Mouse (Mus musculus) embryonic facial prominence, embryonic 15.5 days (tissue): ENCODE results near the gene Arfgap3. TPM values are rescaled to one million over a fixed set of nuclear protein-coding genes. Genes with fewer than 3 reads are reported as not detected.
"Not testable (repeated sequence)": the region's sequence is repeated elsewhere in the genome, so short reads cannot be mapped to it uniquely, and the experiment has no call there.

Source experiments
- ATAC-seq: fragments of 200-750 bp; cut with Nextera tagmentation; 2 replicates; pipeline ENCODE4 v1.8.0; 2017; ENCODE audit warnings: low read depth, moderate TSS enrichment; ENCODE audit not compliant: insufficient number of reproducible peaks, low FRiP score, low TSS enrichment
- H3K27ac ChIP-seq: fragments of 300-500 bp; sonication (generic); replicated peaks from 2 replicates; pipeline ENCODE4 v1.5.1; 2015; ENCODE audit warnings: mild to moderate bottlenecking, inconsistent platforms
- H3K27me3 ChIP-seq: fragments of 300-500 bp; sonication (generic); 2 replicates; pipeline ENCODE4 v1.6.1; 2015; ENCODE audit warnings: inconsistent platforms
- H3K36me3 ChIP-seq: fragments of 300-500 bp; sonication (generic); 2 replicates; pipeline ENCODE4 v1.6.1; 2015; ENCODE audit warnings: mild to moderate bottlenecking, inconsistent platforms
- H3K4me1 ChIP-seq: fragments of 300-500 bp; sonication (generic); 2 replicates; pipeline ENCODE4 v1.6.1; 2015; ENCODE audit warnings: inconsistent platforms
- H3K4me2 ChIP-seq: fragments of 300-500 bp; sonication (generic); replicated peaks from 2 replicates; pipeline ENCODE4 v1.6.1; 2015; ENCODE audit warnings: mild to moderate bottlenecking, inconsistent platforms
- H3K4me3 ChIP-seq: fragments of 300-500 bp; sonication (generic); replicated peaks from 2 replicates; pipeline ENCODE4 v1.5.1; 2015; ENCODE audit warnings: mild to moderate bottlenecking, inconsistent platforms
- H3K9ac ChIP-seq: fragments of 300-500 bp; sonication (generic); 2 replicates; pipeline ENCODE4 v1.6.1; 2015; ENCODE audit warnings: inconsistent platforms
- H3K9me3 ChIP-seq: fragments of 300-500 bp; sonication (generic); replicated peaks from 2 replicates; pipeline ENCODE4 v1.6.1; 2016; ENCODE audit warnings: inconsistent platforms
- WGBS: fragments of 180-500 bp; shearing (Covaris S2); methylation state at CpG from one replicate; pipeline ENCODE4 v1.1.7; 2015; 5-methylcytosine and 5-hydroxymethylcytosine counted together
- polyA plus RNA-seq: library from polyadenylated mRNA; unstranded; fragments of >200 nt; fragmentation: Nextera tagmentation; extraction: Ambion mirVana; gene quantifications from 2 replicates; pipeline ENCODE4 v1.2.1, GENCODE M21; 2015

Arfgap3 gene
- polyA plus RNA-seq, 1 experiment from 2014 or later, result 54.1 TPM

- no peak for ATAC-seq
- WGBS, result 84% methylated on average over 15 of the region's 15 CpGs
- H3K4me3 ChIP-seq, result no peak overlapping the region
- peaks cover 25% of the 10 kb centered on the region for H3K4me1 ChIP-seq
- H3K27me3 ChIP-seq, result no peaks in the 10 kb centered on the region
- H3K27ac ChIP-seq, result no peak overlapping the region
- H3K36me3 ChIP-seq, result peaks cover 15% of the 10 kb centered on the region; the same call in 1 of the 2 replicates
- H3K9me3 ChIP-seq, result no peaks in the 10 kb centered on the region
- H3K4me2 ChIP-seq, result no peak overlapping the region
- no peak overlapping the region for H3K9ac ChIP-seq
Observed at GRCm38 (mm10) chr15:83345898-83346529, 4.0 kb downstream of the Arfgap3 start.

- Histone ChIP-seq H3K4me1 (peaks cover 18% of the 10 kb centered on the region), H3K9ac (no peak overlapping the region), H3K4me3 (no peak overlapping the region), H3K4me2 (no peak overlapping the region), H3K27ac (no peak overlapping the region), H3K9me3 (no peaks in the 10 kb centered on the region), H3K36me3 (peaks cover 20% of the 10 kb centered on the region), H3K27me3 (no peaks in the 10 kb centered on the region)
- no peak for ATAC-seq
- 57% methylated on average over 7 of the region's 7 CpGs for WGBS
Observed at GRCm38 (mm10) chr15:83344956-83345355, 5.1 kb downstream of the Arfgap3 start.

- peaks cover 11% of the 10 kb centered on the region for H3K4me1 ChIP-seq
- no peaks in the 10 kb centered on the region for H3K9me3 ChIP-seq
- peaks cover 20% of the 10 kb centered on the region for H3K36me3 ChIP-seq
- H3K27me3 ChIP-seq, result no peaks in the 10 kb centered on the region
- no peak overlapping the region for H3K4me3 ChIP-seq
- H3K4me2 ChIP-seq, result no peak overlapping the region
- H3K27ac ChIP-seq, result no peak overlapping the region
- H3K9ac ChIP-seq, result no peak overlapping the region
- 29% methylated on average over 7 of the region's 7 CpGs for WGBS
- no peak for ATAC-seq
Observed at GRCm38 (mm10) chr15:83344157-83344556, 5.9 kb downstream of the Arfgap3 start.

GRCm38 (mm10) chr15:83338908-83339307 is 11.1 kb downstream of the Arfgap3 start:
- peaks cover 54% of the 10 kb centered on the region for H3K36me3 ChIP-seq
- H3K27me3 ChIP-seq, result no peaks in the 10 kb centered on the region
- H3K9ac ChIP-seq, result no peak overlapping the region
- 88% methylated on average over 6 of the region's 6 CpGs for WGBS
- no peak overlapping the region for H3K27ac ChIP-seq
- H3K9me3 ChIP-seq, result no peaks in the 10 kb centered on the region
- no peaks in the 10 kb centered on the region for H3K4me1 ChIP-seq
- no peak overlapping the region for H3K4me2 ChIP-seq
- no peak overlapping the region for H3K4me3 ChIP-seq
- no peak for ATAC-seq

GRCm38 (mm10) chr15:83337903-83338870 is 11.9 kb downstream of the Arfgap3 start:
- Histone ChIP-seq H3K4me2 (no peak overlapping the region), H3K27ac (no peak overlapping the region), H3K27me3 (no peaks in the 10 kb centered on the region), H3K4me1 (no peaks in the 10 kb centered on the region), H3K9me3 (no peaks in the 10 kb centered on the region), H3K4me3 (no peak overlapping the region), H3K36me3 (peaks cover 60% of the 10 kb centered on the region), H3K9ac (no peak overlapping the region)
- no peak for ATAC-seq
- WGBS, result 73% methylated on average over 8 of the region's 8 CpGs

GRCm38 (mm10) chr15:83332373-83332772 is 17.7 kb downstream of the Arfgap3 start:
- Histone ChIP-seq H3K27ac (no peak overlapping the region), H3K4me1 (no peaks in the 10 kb centered on the region), H3K4me2 (no peak overlapping the region), H3K36me3 (peaks cover 90% of the 10 kb centered on the region), H3K9ac (no peak overlapping the region), H3K4me3 (no peak overlapping the region), H3K27me3 (no peaks in the 10 kb centered on the region), H3K9me3 (no peaks in the 10 kb centered on the region)
- ATAC-seq, result no peak
- WGBS, result 80% methylated on average over 3 of the region's 3 CpGs

GRCm38 (mm10) chr15:83328952-83329351 is 21.1 kb downstream of the Arfgap3 start:
- Histone ChIP-seq H3K4me2 (no peak overlapping the region), H3K27me3 (no peaks in the 10 kb centered on the region), H3K4me1 (no peaks in the 10 kb centered on the region), H3K36me3 (peaks cover 85% of the 10 kb centered on the region), H3K4me3 (no peak overlapping the region), H3K9me3 (no peaks in the 10 kb centered on the region), H3K9ac (no peak overlapping the region), H3K27ac (no peak overlapping the region)
- no peak for ATAC-seq
- 78% methylated on average over 5 of the region's 5 CpGs for WGBS

GRCm38 (mm10) chr15:83323071-83323470 is 27.0 kb downstream of the Arfgap3 start:
- Histone ChIP-seq H3K9me3 (no peaks in the 10 kb centered on the region), H3K4me3 (no peak overlapping the region), H3K4me1 (no peaks in the 10 kb centered on the region), H3K9ac (no peak overlapping the region), H3K27ac (no peak overlapping the region), H3K4me2 (no peak overlapping the region), H3K27me3 (no peaks in the 10 kb centered on the region), H3K36me3 (peaks cover 73% of the 10 kb centered on the region)
- ATAC-seq, result no peak
- WGBS, result 72% methylated on average over 2 of the region's 2 CpGs

GRCm38 (mm10) chr15:83314914-83315313 is 35.1 kb downstream of the Arfgap3 start:
- Histone ChIP-seq H3K4me3 (no peak overlapping the region), H3K4me1 (no peaks in the 10 kb centered on the region), H3K27ac (no peak overlapping the region), H3K27me3 (no peaks in the 10 kb centered on the region), H3K9me3 (no peaks in the 10 kb centered on the region), H3K36me3 (peaks cover 74% of the 10 kb centered on the region), H3K4me2 (no peak overlapping the region), H3K9ac (no peak overlapping the region)
- WGBS, result 71% methylated on average over 1 of the region's 1 CpGs
- no peak for ATAC-seq

GRCm38 (mm10) chr15:83309878-83310277 is 40.2 kb downstream of the Arfgap3 start:
- ATAC-seq, result no peak
- H3K36me3 ChIP-seq, result peaks cover 82% of the 10 kb centered on the region
- H3K9ac ChIP-seq, result no peak overlapping the region
- no peak overlapping the region for H3K27ac ChIP-seq
- H3K4me3 ChIP-seq, result no peak overlapping the region
- H3K27me3 ChIP-seq, result no peaks in the 10 kb centered on the region
- 89% methylated on average over 5 of the region's 5 CpGs for WGBS
- peaks cover 13% of the 10 kb centered on the region for H3K4me1 ChIP-seq
- H3K4me2 ChIP-seq, result no peak overlapping the region
- H3K9me3 ChIP-seq, result no peaks in the 10 kb centered on the region

- H3K4me2 ChIP-seq, H3K9me3 ChIP-seq, ATAC-seq, H3K9ac ChIP-seq, H3K4me3 ChIP-seq, H3K27ac ChIP-seq, H3K27me3 ChIP-seq: not testable (repeated sequence)
- WGBS, result 97% methylated on average over 1 of the region's 1 CpGs
- Histone ChIP-seq H3K36me3 (peaks cover 72% of the 10 kb centered on the region), H3K4me1 (peaks cover 24% of the 10 kb centered on the region)
Observed at GRCm38 (mm10) chr15:83308708-83309107, 41.3 kb downstream of the Arfgap3 start.
